Mouse (Mus musculus): ENCODE data around the gene Mphosph8. TPM values are rescaled to one million over a fixed set of nuclear protein-coding genes. Genes with fewer than 3 reads are reported as not detected.

Gene Mphosph8
- polyA plus RNA-seq (2014; fragmentation: Nextera tagmentation; extraction: Ambion mirVana), result 44.9 and 49.1 TPM in 2 replicates

DNA sequence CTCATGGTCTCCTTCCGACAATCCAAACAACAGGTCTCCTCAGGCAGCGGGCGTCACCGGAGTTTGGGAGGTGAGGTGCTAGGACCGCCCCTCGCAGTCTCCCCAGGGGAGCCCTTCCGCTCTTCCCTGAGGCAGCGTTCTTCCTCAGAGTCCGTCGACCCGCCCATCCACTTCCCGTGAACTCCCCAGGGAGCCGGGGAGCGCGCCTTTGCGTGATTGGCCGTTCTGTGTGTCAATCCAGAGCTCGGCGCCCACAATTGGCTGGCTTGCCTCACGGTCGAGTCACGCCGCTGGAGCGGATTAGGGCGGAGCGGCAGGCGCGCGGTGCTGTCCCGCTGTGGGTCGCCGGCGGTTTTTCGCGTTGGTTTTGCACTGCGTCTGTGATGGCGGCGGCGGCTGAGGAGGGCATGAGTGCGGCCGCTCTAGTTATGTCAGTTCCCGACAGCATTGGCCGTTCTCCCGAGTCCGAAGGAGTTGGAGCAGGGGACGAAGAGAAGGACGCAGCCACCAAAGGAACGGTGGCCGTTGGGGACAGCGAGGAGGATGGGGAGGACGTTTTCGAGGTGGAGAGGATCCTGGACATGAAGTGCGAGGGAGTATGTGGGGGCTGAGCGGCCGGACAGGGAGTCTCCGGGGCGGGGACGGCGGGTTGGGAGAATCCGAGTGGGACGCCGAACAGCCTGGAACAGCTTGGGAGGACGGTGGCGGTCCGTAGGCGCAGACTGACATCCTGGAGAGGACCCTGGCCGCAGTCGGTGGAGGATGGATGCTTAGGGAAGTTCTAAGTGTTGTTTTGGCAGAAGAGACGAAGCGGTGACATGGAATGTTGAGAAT, at the start of gene Mphosph8:
TSS of gene Mphosph8 (plus strand) at position 280 of the 834 bp plus-strand sequence.
- Histone ChIP-seq H3K27ac (ENCODE audit: low read depth, low read length) (peak within 1 kb of the TSS; percentile 90), H3K36me3 (ENCODE audit: control insufficient read depth, insufficient read depth, low read length) (peaks cover 4% of the 10 kb centered on the region; the same call in 1 of the 2 replicates), H3K9me3 (ENCODE audit: control insufficient read depth, low read length) (no peaks in the 10 kb centered on the region), H3K4me1 (ENCODE audit: control insufficient read depth, insufficient read depth, low read length) (peaks cover 11% of the 10 kb centered on the region), H3K4me3 (ENCODE audit: low read depth, low read length) (peak within 1 kb of the TSS; percentile 80), H3K27me3 (ENCODE audit: control insufficient read depth, insufficient read depth, low read length) (no peaks in the 10 kb centered on the region), H3K4me2 (ENCODE audit: low read depth, low read length) (peak within 1 kb of the TSS; percentile 88), H3K9ac (replicated peaks; ENCODE audit: low read depth, low read length) (peak within 1 kb of the TSS; percentile 84)
- under 1% methylated on average over 70 of the region's 70 CpGs for WGBS
- ATAC-seq (ENCODE audit: low read depth), result peak; percentile 99

DNA sequence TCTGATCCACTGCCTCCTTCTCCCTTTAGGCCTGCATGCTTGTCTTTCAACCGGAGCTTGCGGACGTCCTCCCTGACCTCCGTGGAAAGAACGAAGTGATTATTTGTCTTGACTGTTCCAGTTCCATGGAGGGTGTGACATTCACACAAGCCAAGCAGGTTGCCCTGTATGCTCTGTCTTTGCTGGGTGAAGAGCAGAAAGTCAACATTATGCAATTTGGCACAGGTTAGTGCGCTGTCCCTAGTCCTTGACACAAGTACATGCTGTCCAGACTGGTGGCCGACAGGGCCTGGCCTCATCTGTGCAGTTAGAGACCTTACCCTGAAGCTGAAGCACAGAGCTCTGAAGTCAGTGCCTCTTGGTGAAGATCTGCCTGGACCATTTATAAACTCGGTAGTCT, 47.6 kb upstream of the Mphosph8 start:
- 89% methylated on average over 8 of the region's 8 CpGs for WGBS
- Histone ChIP-seq H3K36me3 (ENCODE audit: control insufficient read depth, insufficient read depth, low read length) (no peaks in the 10 kb centered on the region), H3K27ac (ENCODE audit: low read depth, low read length) (no peak overlapping the region), H3K4me3 (ENCODE audit: low read depth, low read length) (no peak overlapping the region), H3K4me2 (ENCODE audit: low read depth, low read length) (no peak overlapping the region), H3K27me3 (ENCODE audit: control insufficient read depth, insufficient read depth, low read length) (no peaks in the 10 kb centered on the region), H3K9me3 (ENCODE audit: control insufficient read depth, low read length) (no peaks in the 10 kb centered on the region), H3K4me1 (ENCODE audit: control insufficient read depth, insufficient read depth, low read length) (no peaks in the 10 kb centered on the region), H3K9ac (replicated peaks; ENCODE audit: low read depth, low read length) (no peak overlapping the region)
- ATAC-seq (ENCODE audit: low read depth), result no peak

DNA sequence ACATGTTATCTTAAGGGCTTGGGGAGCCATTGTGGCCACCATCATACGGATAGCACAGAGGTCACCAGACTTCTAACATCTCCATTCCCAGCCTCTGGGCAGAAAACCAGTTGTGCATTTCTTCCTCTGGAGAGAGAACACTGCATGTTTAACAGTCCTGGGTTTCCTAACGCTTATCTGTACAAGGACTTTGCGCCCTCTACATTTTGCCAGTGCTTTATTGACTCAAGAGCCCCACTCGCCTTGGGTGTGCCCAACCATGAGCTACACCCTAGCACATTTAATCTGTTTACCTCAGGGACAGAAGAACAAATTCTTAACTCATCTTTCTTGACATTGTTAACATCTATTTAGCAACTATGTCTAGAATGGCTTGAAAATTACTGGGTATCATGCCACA, 41.8 kb upstream of the Mphosph8 start:
- 93% methylated on average over 4 of the region's 4 CpGs for WGBS
- no peaks in the 10 kb centered on the region for H3K9me3 ChIP-seq (ENCODE audit: control insufficient read depth, low read length)
- no peak overlapping the region for H3K4me2 ChIP-seq (ENCODE audit: low read depth, low read length)
- H3K9ac ChIP-seq (replicated peaks; ENCODE audit: low read depth, low read length), result no peak overlapping the region
- H3K27ac ChIP-seq (ENCODE audit: low read depth, low read length), result no peak overlapping the region
- no peaks in the 10 kb centered on the region for H3K36me3 ChIP-seq (ENCODE audit: control insufficient read depth, insufficient read depth, low read length)
- no peaks in the 10 kb centered on the region for H3K4me1 ChIP-seq (ENCODE audit: control insufficient read depth, insufficient read depth, low read length)
- H3K4me3 ChIP-seq (ENCODE audit: low read depth, low read length), result no peak overlapping the region
- no peak for ATAC-seq (ENCODE audit: low read depth)
- no peaks in the 10 kb centered on the region for H3K27me3 ChIP-seq (ENCODE audit: control insufficient read depth, insufficient read depth, low read length)

GRCm38 (mm10) chr14:56628336-56628735, 39.7 kb upstream of the Mphosph8 start:
- Histone ChIP-seq H3K27me3 (ENCODE audit: control insufficient read depth, insufficient read depth, low read length) (no peaks in the 10 kb centered on the region), H3K9ac (replicated peaks; ENCODE audit: low read depth, low read length) (no peak overlapping the region), H3K4me1 (ENCODE audit: control insufficient read depth, insufficient read depth, low read length) (no peaks in the 10 kb centered on the region), H3K9me3 (ENCODE audit: control insufficient read depth, low read length) (no peaks in the 10 kb centered on the region), H3K27ac (ENCODE audit: low read depth, low read length) (no peak overlapping the region), H3K4me3 (ENCODE audit: low read depth, low read length) (no peak overlapping the region), H3K4me2 (ENCODE audit: low read depth, low read length) (no peak overlapping the region), H3K36me3 (ENCODE audit: control insufficient read depth, insufficient read depth, low read length) (no peaks in the 10 kb centered on the region)
- 91% methylated on average over 3 of the region's 3 CpGs for WGBS
- ATAC-seq (ENCODE audit: low read depth), result no peak

GRCm38 (mm10) chr14:56631109-56631508, 36.9 kb upstream of the Mphosph8 start:
- Histone ChIP-seq H3K9ac (replicated peaks; ENCODE audit: low read depth, low read length) (no peak overlapping the region), H3K27ac (ENCODE audit: low read depth, low read length) (no peak overlapping the region), H3K4me2 (ENCODE audit: low read depth, low read length) (no peak overlapping the region), H3K4me3 (ENCODE audit: low read depth, low read length) (no peak overlapping the region), H3K36me3 (ENCODE audit: control insufficient read depth, insufficient read depth, low read length) (no peaks in the 10 kb centered on the region), H3K27me3 (ENCODE audit: control insufficient read depth, insufficient read depth, low read length) (no peaks in the 10 kb centered on the region), H3K9me3 (ENCODE audit: control insufficient read depth, low read length) (no peaks in the 10 kb centered on the region), H3K4me1 (ENCODE audit: control insufficient read depth, insufficient read depth, low read length) (no peaks in the 10 kb centered on the region)
- ATAC-seq (ENCODE audit: low read depth), result no peak
- WGBS, result 91% methylated on average over 2 of the region's 2 CpGs

DNA sequence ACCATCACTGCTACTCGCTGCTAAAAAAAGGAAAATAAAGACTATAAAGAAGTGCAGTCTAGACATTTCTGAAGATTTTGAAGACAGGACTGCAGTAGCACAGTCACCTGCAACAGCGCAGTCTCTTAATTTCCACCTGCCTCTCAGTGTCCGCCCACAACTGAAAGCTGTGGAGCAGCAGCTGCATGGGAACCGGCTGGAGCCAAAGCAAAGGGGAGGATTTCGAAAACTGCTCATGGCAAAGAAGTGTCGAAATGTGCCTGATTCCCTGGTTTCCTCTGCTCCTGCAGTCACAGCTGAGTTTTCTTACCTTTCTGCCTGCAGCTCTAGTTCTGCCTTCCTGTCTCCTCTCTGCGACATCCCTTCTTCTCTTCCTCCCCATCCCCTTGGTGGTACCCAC, 20.8 kb upstream of the Mphosph8 start:
- no peaks in the 10 kb centered on the region for H3K9me3 ChIP-seq (ENCODE audit: control insufficient read depth, low read length)
- no peaks in the 10 kb centered on the region for H3K4me1 ChIP-seq (ENCODE audit: control insufficient read depth, insufficient read depth, low read length)
- WGBS, result 74% methylated on average over 7 of the region's 7 CpGs
- no peak overlapping the region for H3K4me2 ChIP-seq (ENCODE audit: low read depth, low read length)
- ATAC-seq (ENCODE audit: low read depth), result no peak
- no peak overlapping the region for H3K9ac ChIP-seq (replicated peaks; ENCODE audit: low read depth, low read length)
- H3K27ac ChIP-seq (ENCODE audit: low read depth, low read length), result no peak overlapping the region
- H3K4me3 ChIP-seq (ENCODE audit: low read depth, low read length), result no peak overlapping the region
- no peaks in the 10 kb centered on the region for H3K27me3 ChIP-seq (ENCODE audit: control insufficient read depth, insufficient read depth, low read length)
- no peaks in the 10 kb centered on the region for H3K36me3 ChIP-seq (ENCODE audit: control insufficient read depth, insufficient read depth, low read length)

- H3K27me3 ChIP-seq (ENCODE audit: control insufficient read depth, insufficient read depth, low read length), result no peaks in the 10 kb centered on the region
- H3K9me3 ChIP-seq (ENCODE audit: control insufficient read depth, low read length), result no peaks in the 10 kb centered on the region
- H3K4me3 ChIP-seq (ENCODE audit: low read depth, low read length), result no peak overlapping the region
- no peaks in the 10 kb centered on the region for H3K36me3 ChIP-seq (ENCODE audit: control insufficient read depth, insufficient read depth, low read length)
- H3K4me2 ChIP-seq (ENCODE audit: low read depth, low read length), result no peak overlapping the region
- H3K4me1 ChIP-seq (ENCODE audit: control insufficient read depth, insufficient read depth, low read length), result no peaks in the 10 kb centered on the region
- no peak overlapping the region for H3K9ac ChIP-seq (replicated peaks; ENCODE audit: low read depth, low read length)
- no peak for ATAC-seq (ENCODE audit: low read depth)
- no peak overlapping the region for H3K27ac ChIP-seq (ENCODE audit: low read depth, low read length)
Measured at GRCm38 (mm10) chr14:56649448-56649847, 18.6 kb upstream of the Mphosph8 start.

GRCm38 (mm10) chr14:56665651-56666050, 2.4 kb upstream of the Mphosph8 start:
- H3K4me2 ChIP-seq (ENCODE audit: low read depth, low read length), result no peak overlapping the region
- H3K4me1 ChIP-seq (ENCODE audit: control insufficient read depth, insufficient read depth, low read length), result peaks cover 11% of the 10 kb centered on the region
- H3K4me3 ChIP-seq (ENCODE audit: low read depth, low read length), result no peak overlapping the region
- H3K27ac ChIP-seq (ENCODE audit: low read depth, low read length), result no peak overlapping the region
- H3K36me3 ChIP-seq (ENCODE audit: control insufficient read depth, insufficient read depth, low read length), result no peaks in the 10 kb centered on the region
- no peak overlapping the region for H3K9ac ChIP-seq (replicated peaks; ENCODE audit: low read depth, low read length)
- H3K9me3 ChIP-seq (ENCODE audit: control insufficient read depth, low read length), result no peaks in the 10 kb centered on the region
- H3K27me3 ChIP-seq (ENCODE audit: control insufficient read depth, insufficient read depth, low read length), result no peaks in the 10 kb centered on the region
- WGBS, result 56% methylated on average over 5 of the region's 5 CpGs
- ATAC-seq (ENCODE audit: low read depth), result no peak

GRCm38 (mm10) chr14:56666909-56667308, 1.1 kb upstream of the Mphosph8 start:
- 61% methylated on average over 3 of the region's 3 CpGs for WGBS
- Histone ChIP-seq H3K4me3 (ENCODE audit: low read depth, low read length) (no peak overlapping the region), H3K9ac (replicated peaks; ENCODE audit: low read depth, low read length) (no peak overlapping the region), H3K36me3 (ENCODE audit: control insufficient read depth, insufficient read depth, low read length) (no peaks in the 10 kb centered on the region), H3K4me1 (ENCODE audit: control insufficient read depth, insufficient read depth, low read length) (peaks cover 11% of the 10 kb centered on the region), H3K27me3 (ENCODE audit: control insufficient read depth, insufficient read depth, low read length) (no peaks in the 10 kb centered on the region), H3K9me3 (ENCODE audit: control insufficient read depth, low read length) (no peaks in the 10 kb centered on the region), H3K4me2 (ENCODE audit: low read depth, low read length) (peak overlapping the region; percentile 88), H3K27ac (ENCODE audit: low read depth, low read length) (no peak overlapping the region)
- ATAC-seq (ENCODE audit: low read depth), result no peak
